Mouse (Mus musculus) cerebellum, adult 2 months (tissue): Measurements from ENCODE around the gene Lrrc1.

Experiments used
- CTCF ChIP-seq: fragments of 200-500 bp; IDR thresholded peaks from 2 replicates; pipeline ENCODE4 v1.5.1; 2011; ENCODE audit warnings: low read depth, mild to moderate bottlenecking, control low read depth, low read length, moderate library complexity, borderline replicate concordance; ENCODE audit not compliant: insufficient read depth
- POLR2A ChIP-seq: fragments of 200-500 bp; IDR thresholded peaks from 2 replicates; pipeline ENCODE4 v1.6.1; 2011; ENCODE audit warnings: low read length, control low read depth, borderline replicate concordance; ENCODE audit not compliant: insufficient read depth

- TF ChIP-seq CTCF (no peak), POLR2A (no peak)
These were observed 105.3 kb downstream of the Lrrc1 start for GRCm38 (mm10) chr9:77439371-77439770.
